Mouse (Mus musculus): ENCODE measurements at regions not wholly inside any gene's neighbourhood (a gene's known extent, or its start where the extent isn't known, plus 50 kb on each side); places are given as distances from the start of the nearest gene placed in this dataset.

DNA sequence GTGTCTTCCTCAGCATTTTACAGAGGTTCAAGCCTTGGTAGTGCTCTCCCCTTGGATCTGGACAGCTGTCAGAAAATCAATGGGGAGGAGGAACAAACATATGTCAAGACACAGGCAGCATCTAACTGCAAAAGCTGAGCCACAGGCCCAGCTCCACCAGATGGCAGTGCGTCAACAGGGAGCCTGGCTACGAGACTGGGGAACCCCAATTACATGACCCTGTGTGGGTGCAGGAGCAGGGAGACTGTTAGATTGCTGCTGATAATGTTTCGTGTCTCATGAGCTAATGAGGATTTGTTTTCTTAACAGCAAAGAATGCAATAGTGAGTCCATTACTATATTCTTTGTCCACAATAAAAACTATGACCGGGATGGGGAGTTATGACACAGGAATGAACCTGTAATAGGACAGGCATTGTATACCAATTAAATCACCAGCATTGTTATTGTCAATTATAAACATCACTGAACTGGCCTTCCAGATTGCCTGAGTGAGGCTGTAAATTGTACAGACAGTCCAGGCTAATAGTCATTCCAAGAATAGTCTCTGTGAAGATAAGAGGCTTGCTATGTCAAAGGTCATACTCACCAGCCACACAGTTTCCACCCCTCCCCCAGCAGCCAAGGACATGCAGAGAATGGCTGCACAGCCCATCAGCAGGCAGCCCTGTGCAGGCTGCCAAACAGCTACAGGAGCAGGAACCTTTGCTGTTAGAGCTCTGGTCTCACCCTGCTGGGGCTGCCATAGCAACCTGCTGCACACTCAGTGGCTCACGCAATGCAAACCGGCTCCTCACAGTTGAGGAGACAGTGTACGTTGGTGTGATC, 58.8 kb upstream of the Barx2 start:
- DNase-seq (ENCODE audit: low spot score in 2 of 2), result peak in 1 of 2 experiments; percentile 4

DNA sequence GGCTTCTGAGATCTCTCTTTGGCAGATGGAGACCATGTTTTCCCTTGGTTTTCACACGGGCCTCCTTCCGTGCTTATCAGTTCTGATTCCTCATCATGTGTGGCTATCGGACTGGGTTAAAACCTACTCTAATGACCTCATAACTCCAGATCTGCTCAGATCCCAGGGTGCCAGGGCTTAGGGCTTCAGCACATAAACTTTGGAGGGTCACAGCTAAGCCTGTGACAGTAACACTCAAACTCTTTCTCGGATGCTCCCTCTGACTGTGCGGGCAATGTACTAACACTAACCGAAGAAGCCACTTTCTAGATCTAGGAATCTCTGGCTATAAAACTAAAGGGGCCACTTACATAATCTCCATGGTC, 59.3 kb upstream of the Barx2 start:
- DNase-seq (ENCODE audit: low spot score in 2 of 2), result no peak

DNA sequence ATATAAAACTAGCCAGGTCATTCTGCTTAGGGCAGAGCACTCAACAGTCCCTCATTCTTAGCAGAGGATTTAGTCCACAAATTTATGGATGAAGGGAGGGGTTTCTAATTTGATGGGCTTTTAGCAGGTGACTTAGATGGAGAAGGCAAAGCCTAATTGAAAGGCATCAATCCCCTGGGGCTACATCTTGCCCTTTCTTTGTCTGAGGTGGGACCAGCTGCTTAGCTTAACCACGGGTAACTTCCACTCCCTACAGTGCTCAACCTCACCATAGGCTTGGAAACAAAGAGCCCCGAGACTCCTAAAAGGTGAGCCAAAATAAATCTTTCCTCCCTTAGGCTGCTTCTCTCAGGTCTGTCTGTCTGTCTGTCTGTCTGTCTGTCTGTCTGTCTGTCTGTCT, 62.9 kb upstream of the Barx2 start:
- DNase-seq (ENCODE audit: low spot score in 2 of 2), result no peak

DNA sequence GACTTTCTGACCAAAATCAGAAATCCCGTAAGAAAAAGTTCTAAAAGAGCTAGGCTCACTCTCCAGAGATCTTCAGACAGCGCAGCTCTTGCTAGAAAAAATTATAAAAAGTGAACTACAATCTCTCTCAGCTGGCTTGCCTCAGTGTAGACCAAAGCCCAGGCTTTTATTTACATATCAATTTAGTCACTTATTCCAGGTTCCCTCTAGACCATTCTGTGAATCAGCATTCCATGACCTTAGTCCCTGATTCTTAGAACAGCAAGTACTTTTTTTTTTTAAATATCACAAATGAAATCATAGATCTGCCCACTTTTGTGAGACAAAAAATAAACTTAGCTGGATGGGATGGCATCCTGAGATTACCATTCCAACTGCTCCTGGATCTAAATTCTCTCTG, 64.8 kb upstream of the Barx2 start:
- no peak for DNase-seq (ENCODE audit: low spot score in 2 of 2)

DNA sequence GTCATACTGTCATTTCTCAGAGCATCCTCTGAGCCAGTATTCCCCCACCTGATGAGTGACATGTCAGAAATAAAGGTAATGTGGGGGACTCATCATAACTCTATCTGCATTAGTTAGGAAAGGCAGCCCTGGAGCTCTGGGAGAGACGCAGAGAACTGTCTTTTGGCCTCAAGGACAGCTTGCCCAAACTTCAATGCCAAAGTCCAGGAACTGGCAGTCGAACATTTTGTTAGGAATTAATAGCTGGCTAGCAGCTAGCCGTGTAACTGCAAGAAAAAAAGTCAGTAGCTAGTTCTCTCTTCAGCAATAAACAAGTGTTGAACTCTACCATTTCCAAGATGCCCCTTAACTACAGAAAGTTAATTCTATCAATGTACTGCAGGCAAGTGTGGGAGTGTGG, 65.9 kb upstream of the Barx2 start:
- DNase-seq (ENCODE audit: low spot score in 2 of 2), result no peak

DNA sequence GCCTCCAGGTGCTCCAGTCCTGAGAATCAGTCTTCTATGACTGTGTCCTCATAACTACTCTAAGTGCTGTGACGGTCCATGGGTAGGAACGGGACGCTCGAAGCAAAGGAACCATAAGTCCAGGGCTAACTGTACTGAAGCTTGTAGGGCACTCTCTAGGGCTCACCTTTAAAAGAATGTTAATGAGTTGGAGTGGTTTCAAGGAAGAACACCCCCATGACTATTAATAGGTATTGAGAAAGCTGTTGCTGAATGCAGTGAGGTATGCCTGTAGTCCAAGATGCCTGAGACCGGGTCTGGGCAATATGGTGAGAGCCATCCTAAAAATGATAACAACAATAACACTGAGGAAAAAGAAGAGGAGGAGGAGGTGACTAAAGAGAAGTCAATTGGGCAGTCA, 67.2 kb upstream of the Barx2 start:
- no peak for DNase-seq (ENCODE audit: low spot score in 2 of 2)

DNA sequence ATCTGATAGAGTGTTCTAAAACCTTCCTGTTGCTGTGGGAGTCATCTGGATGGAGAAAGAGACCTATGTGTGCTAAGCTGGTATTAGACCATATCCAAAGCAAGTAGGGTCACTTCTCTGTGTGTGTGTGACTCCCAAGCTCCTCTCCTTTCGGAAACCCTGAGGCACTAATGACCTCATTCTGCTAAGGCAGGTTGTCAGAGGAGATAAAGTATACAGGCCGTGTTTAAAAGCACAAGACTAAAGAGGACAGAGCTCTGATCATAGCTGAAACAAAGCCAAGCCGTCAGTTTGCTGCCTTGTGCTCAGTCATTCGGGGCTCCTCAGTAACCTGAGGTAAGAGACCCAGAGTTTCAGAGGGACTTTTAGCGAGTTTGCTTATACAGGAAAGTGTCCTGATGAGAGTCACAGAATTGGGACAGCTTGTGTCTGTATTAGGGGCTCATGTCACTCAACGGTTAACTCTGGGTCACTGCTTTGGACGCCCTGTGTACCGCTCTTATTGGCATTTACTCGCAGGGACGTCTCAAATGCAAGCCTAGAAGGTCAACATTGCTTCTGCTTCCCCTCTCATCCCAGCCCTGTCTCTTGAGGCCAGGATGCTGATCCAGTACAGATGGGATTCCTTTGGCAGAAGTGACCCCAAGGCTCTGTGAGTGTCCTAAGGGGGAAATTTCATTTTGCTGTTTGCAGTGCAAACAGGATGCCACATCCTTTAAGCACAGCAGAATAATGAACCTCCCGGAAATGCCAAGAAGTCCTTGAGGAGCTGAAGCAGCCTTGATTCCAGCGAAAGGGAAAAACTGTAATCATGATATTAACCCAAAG, 70.7 kb upstream of the Barx2 start:
- DNase-seq (ENCODE audit: low spot score in 2 of 2), result no peak

DNA sequence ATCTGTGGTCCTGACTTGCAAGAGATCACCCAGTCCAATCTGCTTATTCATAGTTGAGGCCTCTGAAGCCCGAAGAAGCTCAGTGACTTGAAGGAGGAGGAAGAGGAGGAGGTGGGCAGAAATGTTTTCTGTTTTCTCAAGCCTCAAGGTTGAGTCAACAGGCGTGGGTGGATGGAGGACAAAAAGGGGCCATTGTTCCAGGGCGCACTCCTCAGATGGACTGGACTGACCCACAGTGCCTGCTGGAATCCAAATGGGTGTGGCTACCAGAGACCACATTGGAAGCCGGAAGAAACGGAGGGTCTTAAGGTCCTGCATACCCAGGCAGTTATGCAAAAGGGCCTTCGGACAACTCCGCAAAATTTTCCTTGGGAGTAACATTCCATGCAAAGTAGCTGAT, 75.6 kb upstream of the Barx2 start:
- DNase-seq (ENCODE audit: low spot score in 2 of 2), result no peak

DNA sequence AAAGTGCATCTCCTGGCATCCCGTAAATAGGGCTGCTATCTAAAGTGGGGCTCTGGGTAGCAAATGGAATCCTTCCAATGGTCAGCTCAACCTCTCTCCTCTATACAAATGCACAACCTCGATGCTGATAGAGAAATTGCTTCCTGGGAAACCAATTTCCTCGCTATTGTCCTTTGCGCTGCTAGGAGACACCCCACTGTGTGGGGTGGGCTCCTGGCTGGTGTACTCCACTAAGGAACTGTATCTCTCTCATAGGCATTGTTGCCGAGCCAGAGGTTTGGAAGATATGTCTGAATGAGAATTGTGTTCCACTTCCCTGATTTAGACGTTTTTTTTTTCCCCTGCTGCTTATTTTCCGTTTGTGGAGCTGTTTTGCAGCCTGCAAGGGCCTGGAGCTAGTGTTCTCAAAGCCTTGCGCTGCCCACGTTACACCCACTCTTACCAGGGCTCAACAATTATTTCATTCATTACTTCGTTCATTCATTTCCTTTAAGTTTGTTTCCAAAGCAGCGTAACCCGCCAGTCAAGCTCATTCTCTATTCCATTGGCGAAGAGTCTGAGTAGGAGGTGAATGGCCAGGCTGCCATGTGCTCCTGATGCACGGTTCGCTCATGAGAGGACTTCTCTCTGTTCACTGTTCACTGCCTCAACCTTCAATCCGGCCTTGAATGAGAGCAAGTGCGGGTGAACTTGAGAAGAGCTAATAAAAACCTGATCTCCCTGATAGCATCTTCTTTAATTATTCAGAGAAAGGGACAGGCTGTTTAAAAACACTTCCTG, 76.5 kb upstream of the Barx2 start:
- DNase-seq (ENCODE audit: low spot score in 2 of 2), result no peak

DNA sequence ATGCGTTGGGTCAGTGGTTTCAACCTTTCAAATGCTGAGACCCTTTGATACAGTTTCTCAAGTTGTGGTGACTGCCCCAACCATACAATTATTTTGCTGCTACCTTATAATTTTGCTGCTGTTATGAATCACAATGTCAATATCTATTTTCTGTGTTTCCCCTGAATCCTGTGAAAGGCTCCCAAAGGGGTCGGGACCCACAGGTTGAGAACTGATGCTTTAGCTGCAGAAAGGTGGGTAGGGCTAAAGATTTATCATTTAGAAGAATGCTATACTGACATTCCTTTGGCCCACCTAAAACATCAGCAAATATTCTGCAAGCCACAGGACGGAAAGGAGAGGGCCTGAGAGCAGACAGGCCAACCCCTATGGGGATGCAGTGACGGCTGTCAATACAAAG, 77.2 kb upstream of the Barx2 start:
- no peak for DNase-seq (ENCODE audit: low spot score in 2 of 2)

DNA sequence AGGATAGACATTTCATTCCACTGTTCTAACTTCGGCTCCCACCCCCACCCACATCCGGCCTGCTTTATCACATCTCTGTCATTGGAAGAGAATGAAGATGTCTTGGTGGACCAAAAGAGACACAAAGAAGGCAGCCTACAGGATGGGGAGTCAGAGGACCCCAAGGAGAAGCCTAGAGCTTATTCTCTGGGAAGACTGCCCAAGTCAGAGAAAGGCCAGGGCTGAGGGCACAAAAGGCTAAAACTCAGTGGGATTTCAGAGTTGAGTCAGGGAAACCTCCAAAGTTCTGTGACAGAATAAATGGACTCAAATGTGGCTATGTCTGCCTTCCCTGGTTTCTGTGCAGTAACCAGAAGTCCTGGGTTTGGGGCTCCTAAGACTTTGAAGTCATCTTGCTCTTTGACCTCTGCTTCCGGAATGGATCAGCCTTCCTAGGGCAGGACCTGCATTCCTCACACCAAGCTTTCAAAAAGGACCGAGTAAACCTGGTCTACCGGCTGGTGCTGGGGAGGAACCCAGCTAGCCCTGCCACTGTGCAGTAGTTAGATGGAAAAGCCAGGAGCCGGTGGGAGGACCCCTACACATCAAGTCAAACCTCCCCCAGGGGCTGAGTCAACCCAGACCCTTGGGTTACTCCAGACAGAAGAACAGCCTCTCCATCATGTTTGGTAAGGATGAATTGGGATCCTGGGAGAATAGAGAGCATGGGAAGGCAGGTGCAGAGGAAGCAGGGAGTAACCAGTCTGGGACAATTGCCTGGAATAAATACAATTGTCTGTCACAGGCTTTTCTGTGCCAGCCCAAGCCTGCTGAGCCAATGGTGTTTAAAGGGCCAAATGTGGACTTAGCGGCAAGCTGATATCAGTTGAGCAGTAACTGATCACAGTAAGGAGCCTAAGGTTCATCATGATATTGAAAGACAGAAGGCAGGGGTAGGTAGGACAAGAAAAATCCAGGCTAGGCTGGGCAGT, 80.7 kb upstream of the Barx2 start:
- DNase-seq (ENCODE audit: low spot score in 2 of 2), result no peak

DNA sequence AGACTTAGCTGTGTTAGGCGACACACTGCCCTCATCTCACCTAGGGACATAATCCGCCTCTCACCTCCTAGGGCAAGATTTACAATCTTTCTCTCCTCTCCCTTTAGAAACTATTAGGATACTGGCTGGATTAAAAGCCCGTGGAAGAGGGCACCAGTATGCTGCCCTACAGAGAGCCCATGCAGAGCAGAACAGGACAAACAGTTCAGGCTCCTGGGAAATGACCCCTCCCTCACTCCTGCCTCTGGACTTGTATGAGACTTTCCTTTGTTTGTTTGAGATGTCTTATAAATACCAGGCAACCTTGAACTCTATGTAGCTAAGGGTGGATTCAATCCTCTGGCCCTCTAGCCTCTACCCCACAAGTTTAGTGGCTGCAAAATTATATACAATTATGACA, 81.8 kb upstream of the Barx2 start:
- DNase-seq (ENCODE audit: low spot score in 2 of 2), result no peak

DNA sequence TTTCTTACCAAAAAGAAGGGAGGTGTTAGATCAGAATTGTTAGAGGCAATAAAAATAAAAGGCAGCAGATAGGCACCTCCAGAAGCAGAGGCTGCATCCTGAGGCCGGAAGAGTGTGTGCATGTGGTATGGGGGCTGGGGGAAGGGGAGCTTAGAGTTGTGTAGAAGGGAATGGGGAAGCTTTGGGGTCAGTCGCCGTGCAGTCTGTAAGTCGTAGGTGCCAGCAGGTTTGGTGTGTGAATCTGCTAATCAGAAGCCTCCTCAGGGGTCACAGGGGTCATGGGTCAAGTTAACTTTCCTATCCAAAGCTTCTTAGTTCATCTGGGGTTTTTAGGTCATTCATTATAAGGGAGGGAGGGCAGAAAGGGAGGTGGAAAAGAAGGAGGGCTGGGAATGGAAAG, 82.4 kb upstream of the Barx2 start:
- no peak for DNase-seq (ENCODE audit: low spot score in 2 of 2)

DNA sequence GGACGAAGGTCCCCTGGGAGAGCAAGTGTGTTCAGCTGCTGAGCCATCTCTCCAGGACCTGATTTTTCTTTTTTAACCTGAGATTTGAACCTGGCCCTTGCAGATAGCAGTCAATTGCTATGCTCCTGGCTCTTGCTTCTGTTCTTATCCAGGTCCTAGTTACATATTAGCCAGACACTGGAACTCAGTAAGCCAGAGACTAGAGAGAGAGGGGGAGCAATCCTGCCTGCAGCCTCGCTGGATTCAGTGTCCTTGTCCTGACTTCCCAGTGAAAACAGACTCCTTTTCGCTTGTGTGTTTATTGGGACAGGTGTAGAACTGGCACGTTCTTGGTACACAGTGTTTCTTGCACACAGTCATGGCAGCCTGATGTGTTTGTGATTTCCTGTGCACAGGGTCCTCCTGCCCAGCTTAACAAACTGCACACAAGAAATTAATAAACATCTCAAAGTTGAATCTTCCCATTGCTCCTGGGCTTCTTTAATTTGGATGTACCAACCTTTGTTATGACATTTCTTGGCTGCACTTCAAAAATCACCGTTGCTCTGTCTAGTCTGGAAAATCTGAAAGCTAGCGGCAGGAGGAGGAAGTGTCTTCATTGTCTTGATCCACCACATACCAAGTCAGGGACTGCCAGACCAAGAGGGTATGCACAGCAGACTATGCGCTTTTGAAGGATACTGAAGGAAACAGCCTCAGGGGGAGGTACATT, 83.4 kb upstream of the Barx2 start:
- DNase-seq (ENCODE audit: low spot score in 2 of 2), result no peak

DNA sequence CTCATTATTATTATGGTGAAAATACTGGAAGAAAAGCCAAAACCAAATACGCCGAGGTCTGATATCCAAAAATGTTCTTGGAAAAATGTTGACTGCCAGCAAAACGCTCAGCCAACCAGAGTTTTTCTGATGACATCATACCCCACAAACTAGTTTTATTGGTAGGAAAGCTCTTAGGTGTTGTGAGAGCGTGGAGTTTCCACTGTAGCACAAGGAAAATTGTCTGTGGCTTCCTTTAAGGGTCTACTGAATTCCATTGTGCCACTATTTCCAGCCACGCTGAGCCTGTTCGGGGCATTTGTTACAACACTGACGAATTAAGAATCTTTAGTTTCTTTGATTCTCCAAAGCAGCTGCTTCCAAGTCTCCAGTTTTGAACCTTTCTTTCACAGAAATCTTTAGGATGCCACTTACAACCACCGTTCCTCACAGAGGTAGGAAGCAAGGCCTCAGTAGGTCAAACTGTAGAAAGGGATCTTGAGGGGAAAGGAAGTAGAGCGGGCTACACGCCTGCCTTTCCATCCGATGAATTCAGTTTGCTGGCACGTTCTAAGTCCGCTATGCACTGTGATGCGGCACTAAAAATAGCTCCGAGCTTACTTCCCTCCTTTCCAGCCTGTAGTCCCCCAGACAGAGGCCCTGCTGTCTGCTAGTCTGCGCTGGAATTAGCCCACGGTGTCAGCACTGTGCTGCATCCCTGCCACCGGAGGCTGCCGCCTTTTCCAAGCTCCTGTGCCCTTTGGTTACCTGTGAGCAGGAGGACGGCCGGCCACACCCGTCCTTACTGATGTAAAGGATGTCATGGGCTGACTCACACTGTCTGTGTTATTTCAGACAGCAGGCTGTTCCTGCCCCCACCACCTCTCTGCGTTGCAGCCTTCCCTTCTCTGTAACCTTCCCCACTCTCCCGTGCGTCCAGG, 84.2 kb upstream of the Barx2 start:
- no peak for DNase-seq (ENCODE audit: low spot score in 2 of 2)

DNA sequence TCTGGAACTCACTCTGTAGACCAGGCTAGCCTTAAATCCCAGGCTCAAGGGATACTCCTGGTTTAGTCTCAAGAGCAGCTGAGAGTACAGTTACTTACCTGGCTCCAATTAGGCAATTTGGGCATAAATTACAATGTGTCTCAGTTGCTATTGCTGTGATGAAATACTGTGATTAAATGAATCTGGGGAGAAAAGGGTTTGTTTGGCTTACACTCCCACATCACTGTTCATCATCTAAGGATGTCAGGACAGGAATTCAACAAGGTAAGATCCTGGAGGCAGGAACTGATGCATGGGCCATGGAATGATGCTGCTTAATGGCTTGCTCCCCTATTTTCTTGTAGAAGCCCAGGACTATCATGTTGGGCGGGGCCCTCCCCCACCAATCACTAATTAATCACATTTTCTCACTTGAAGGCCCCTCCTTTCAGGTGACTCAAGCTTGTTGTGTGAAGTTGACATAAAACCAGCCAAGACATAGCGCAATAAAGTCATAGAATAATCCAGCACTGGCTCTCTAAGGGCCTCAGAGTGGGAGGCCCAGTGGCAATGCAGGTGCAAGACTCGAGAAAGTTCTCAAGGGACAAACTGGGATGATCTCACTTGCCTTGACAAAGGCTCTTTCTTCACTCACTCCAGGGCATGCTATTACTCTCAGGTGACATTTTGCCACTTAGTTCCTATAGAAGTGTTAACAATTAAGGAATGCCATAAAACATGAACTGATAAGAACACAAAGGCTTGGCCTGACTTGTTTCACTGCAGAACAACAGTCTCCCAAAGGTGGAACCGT, 85.4 kb upstream of the Barx2 start:
- no peak for DNase-seq (ENCODE audit: low spot score in 2 of 2)

DNA sequence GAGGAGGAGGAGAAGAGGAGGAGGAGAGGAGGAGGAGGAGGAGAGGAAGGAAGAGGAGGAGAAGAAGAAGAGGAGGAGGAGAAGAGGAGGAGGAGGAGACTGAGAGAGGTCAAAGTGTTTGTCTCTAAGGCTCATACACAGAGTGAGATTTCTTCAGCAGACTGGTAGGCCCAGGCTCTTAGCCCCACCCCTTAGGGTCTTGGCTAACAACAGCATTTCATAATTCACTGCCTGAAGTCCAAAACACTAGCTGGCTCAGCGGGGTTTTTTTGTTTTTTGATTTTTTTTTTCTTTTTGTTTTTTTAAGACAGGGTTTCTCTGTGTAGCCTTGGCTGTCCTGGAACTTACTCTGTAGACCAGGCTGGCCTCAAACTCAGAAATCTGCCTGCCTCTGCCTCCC, 86.5 kb upstream of the Barx2 start:
- no peak for DNase-seq (ENCODE audit: low spot score in 2 of 2)

DNA sequence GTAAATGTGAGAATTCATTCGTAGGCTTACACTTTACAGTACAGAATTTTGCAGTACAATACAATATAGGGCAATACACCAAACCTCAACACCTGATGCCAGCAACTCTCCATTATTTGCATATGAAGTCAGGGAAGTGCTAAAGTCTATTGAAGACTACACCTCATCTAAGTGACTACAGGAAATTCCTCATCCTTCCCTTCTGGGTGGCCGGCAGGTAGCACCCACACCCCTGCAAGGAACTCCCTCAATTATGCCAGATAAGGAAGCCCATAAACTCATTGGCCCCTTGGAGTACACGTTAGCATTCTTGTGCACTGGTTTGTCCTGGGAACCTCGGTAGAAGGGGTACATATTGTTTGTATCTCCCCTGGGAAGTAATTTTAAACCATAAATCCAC, 89.7 kb upstream of the Barx2 start:
- no peak for DNase-seq (ENCODE audit: low spot score in 2 of 2)

DNA sequence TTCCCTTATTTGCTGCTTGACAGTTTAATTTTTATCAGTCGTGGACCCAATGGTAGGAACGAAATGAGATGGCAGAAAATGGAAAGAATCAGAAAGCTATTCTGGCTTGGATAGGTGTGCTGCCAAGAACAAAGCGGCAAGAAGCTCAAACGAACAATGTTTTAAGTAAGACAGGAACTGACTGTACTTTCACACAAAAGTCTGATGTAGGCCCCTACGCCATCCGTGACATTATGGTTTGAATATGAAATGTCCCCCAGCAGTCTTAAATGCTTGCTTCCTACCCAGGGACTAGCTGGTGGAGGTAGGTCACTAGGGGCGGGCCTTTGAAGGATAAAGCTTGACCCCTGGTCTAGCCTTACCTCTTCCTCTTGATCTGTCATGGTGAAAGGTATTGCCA, 90.5 kb upstream of the Barx2 start:
- DNase-seq (ENCODE audit: low spot score in 2 of 2), result no peak

All from spleen, postnatal 14 days (tissue).